ENCODE assay signal across 8 mouse cellular contexts in the genomic region with DNA sequence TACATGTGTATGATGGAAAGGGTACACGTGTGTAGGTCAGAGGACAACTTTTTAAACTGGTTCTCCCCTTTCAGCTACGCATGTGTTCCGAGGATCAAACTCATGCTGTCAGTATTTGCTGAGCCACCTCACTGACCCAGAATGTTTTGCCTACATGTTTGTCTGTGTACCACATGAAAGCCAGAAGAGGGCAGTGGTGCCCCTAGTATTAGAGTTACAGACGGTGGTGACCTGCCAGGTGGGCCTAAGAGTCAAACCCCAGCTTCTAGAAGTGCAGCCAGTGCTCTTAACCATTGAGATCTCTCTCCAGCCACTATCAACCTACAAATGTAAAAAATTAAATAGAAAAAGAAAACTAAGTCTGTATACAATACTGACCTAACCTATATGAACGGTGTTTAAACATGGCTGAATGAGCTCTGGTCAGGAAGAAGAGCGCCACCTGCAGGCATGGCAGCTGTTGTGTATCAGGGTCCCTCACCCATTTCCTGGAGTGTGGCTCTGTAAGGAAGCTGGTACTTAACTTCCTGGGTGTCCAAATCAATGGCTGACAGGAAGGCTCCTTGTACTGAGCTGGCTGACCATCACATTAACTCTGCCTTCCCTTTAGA. TPM values are rescaled to one million over a fixed set of nuclear protein-coding genes. Genes with fewer than 3 reads are reported as not detected.
DNase-seq lines count a peak whose midpoint lies in the region; ATAC-seq lines count a peak whose summit lies in the region.

No protein-coding gene starts in this region.

- H3K9ac ChIP-seq in limb, embryonic 11.5 days (ENCODE audit: low read length), result no peak overlapping the region

- no peak overlapping the region for H3K27ac ChIP-seq in limb, embryonic 11.5 days (replicated peaks; ENCODE audit: low read depth, low read length)

- H3K4me3 ChIP-seq in limb, embryonic 11.5 days (ENCODE audit: low read depth, low read length), result no peak overlapping the region

- H3K27me3 ChIP-seq in limb, embryonic 11.5 days (ENCODE audit: control insufficient read depth, insufficient read depth, low read length), result no peaks in the 10 kb centered on the region

- no peaks in the 10 kb centered on the region for H3K4me1 ChIP-seq in limb, embryonic 11.5 days (ENCODE audit: control insufficient read depth, insufficient read depth, low read length)

- peak; percentile 10 for DNase-seq in gastrocnemius, adult 18-20 months (ENCODE audit: low spot score)
- no peak for DNase-seq in gastrocnemius, postnatal 14 days
- DNase-seq in ovary, postnatal 36 days (ENCODE audit: low spot score), result peak; percentile 27
- no peak for DNase-seq in ovary, postnatal 10 days (ENCODE audit: low spot score)
- DNase-seq in brain, adult 2 months (ENCODE audit: low read depth, low spot score), result peak; percentile 60
- peak; percentile 51 for DNase-seq in limb, embryonic 11.5 days (ENCODE audit: low spot score)
- DNase-seq in thymus, postnatal 14 days, result peak; percentile 45

- intact Hi-C loops in gastrocnemius, postnatal 14 days (cut with DNase I; ENCODE audit: low total_unique reads), result no loop called here

- ATAC-seq in limb, embryonic 11.5 days (ENCODE audit: insufficient number of reproducible peaks, low FRiP score, low TSS enrichment, low read depth), result no peak
- no peak for ATAC-seq in erythroid progenitor cell, adult 5-6 weeks (replicated peaks; ENCODE audit: low FRiP score, poor library complexity, severe bottlenecking)

- H3K36me3 ChIP-seq in limb, embryonic 11.5 days (ENCODE audit: control insufficient read depth, insufficient read depth, low read length), result peaks cover 22% of the 10 kb centered on the region

- 79% methylated on average over 6 of the region's 6 CpGs for WGBS in limb, embryonic 11.5 days

- H3K4me2 ChIP-seq in limb, embryonic 11.5 days (ENCODE audit: low read depth, severe bottlenecking), result no peak overlapping the region

- H3K9me3 ChIP-seq in limb, embryonic 11.5 days (ENCODE audit: control insufficient read depth, low read length), result no peaks in the 10 kb centered on the region

RNA-seq across cellular contexts. Expression of a gene that starts 51.7 kb away (rescaled TPM):
- 10 to 100 TPM; 41.6 to 52.5 TPM for total RNA-seq in gastrocnemius, adult 18-20 months (2021)
- 10 to 100 TPM; 24.9 to 27.4 TPM for total RNA-seq in gastrocnemius, postnatal 14 days (2021)
- 29.5 and 36.8 TPM in 2 replicates for polyA plus RNA-seq in limb, embryonic 11.5 days (2014; fragmentation: Nextera tagmentation; extraction: Ambion mirVana)
- 18.9 and 31.4 TPM in 2 replicates for total RNA-seq in erythroid progenitor cell, adult 5-6 weeks (2015; ENCODE audit: low replicate concordance)
- total RNA-seq in erythroid progenitor cell, adult 5-6 weeks (2017; ENCODE audit: low replicate concordance), result 67.6 and 93.3 TPM in 2 replicates

Comparison
In these comparisons a context has a peak if more than half of its experiments do, and no peak if none do; other contexts are left out.
1. DNase-seq: peak in gastrocnemius, adult 18-20 months (single experiment), ovary, postnatal 36 days (single experiment), brain, adult 2 months (single experiment), limb, embryonic 11.5 days (single experiment) and thymus, postnatal 14 days (single experiment); none in gastrocnemius, postnatal 14 days (single experiment) and ovary, postnatal 10 days (single experiment).